ENCODE assay signal across 8 mouse cellular contexts in genomic region chr19:61226928-61227854, GRCm38 (mm10). TPM values are rescaled to one million over a fixed set of nuclear protein-coding genes. Genes with fewer than 3 reads are reported as not detected.
A peak's percentile ranks its signal among the peaks of the same experiment; 100 is the strongest.
DNase-seq lines count a peak whose midpoint lies in the region; ATAC-seq and TF ChIP-seq lines count a peak whose summit lies in the region.

No protein-coding gene starts in this region.

- peaks cover 13% of the 10 kb centered on the region for H3K4me1 ChIP-seq in forebrain, embryonic 12.5 days
- no peaks in the 10 kb centered on the region for H3K4me1 ChIP-seq in heart, embryonic 16.5 days (ENCODE audit: control insufficient read depth, insufficient read depth, low read length)
- no peaks in the 10 kb centered on the region; a peak in 2 of 4 replicates for H3K4me1 ChIP-seq in liver, embryonic 14.5 days (replicated peaks; ENCODE audit: control insufficient read depth in 2 of 2, insufficient read depth in 2 of 2, low read length in 1 of 2)
- H3K4me1 ChIP-seq in neural tube, embryonic 11.5 days (ENCODE audit: control insufficient read depth, insufficient read depth, low read length): no peaks in the 10 kb centered on the region
- H3K4me1 ChIP-seq in stomach, embryonic 16.5 days (ENCODE audit: control insufficient read depth, insufficient read depth, low read length): 0 out of 2 replicates have a peak, but pooled peaks cover 3% of the 10 kb centered on the region

- TF ChIP-seq CTCF in liver, embryonic 14.5 days (IDR thresholded peaks at IDR 0.05; ENCODE audit: low read depth): no peak

- peak overlapping the region; percentile 64 for H3K4me2 ChIP-seq in forebrain, embryonic 12.5 days
- peak overlapping the region; percentile 82 for H3K4me2 ChIP-seq in heart, embryonic 16.5 days (ENCODE audit: low read depth, low read length)
- peak overlapping the region; percentile 63 for H3K4me2 ChIP-seq in liver, embryonic 14.5 days (ENCODE audit: low read depth)
- H3K4me2 ChIP-seq in neural tube, embryonic 11.5 days (ENCODE audit: low read depth): peak overlapping the region; percentile 49
- H3K4me2 ChIP-seq in stomach, embryonic 16.5 days (ENCODE audit: low read depth, low read length): peak overlapping the region; percentile 71

- no peak for TF ChIP-seq EP300 in liver, embryonic 14.5 days (IDR thresholded peaks at IDR 0.05; ENCODE audit: low read depth)

- peak overlapping the region; percentile 49 for H3K9ac ChIP-seq in forebrain, embryonic 12.5 days
- H3K9ac ChIP-seq in heart, embryonic 16.5 days (ENCODE audit: low read length): peak overlapping the region; percentile 62
- H3K9ac ChIP-seq in liver, embryonic 14.5 days (replicated peaks): no peak overlapping the region
- H3K9ac ChIP-seq in neural tube, embryonic 11.5 days (ENCODE audit: low read length): peak overlapping the region; percentile 45
- H3K9ac ChIP-seq in stomach, embryonic 16.5 days (ENCODE audit: low read length): peak overlapping the region; percentile 57

- peak overlapping the region; percentile 62 for H3K4me3 ChIP-seq in forebrain, embryonic 12.5 days (replicated peaks)
- peak overlapping the region; percentile 69 for H3K4me3 ChIP-seq in heart, embryonic 16.5 days (ENCODE audit: low read length)
- H3K4me3 ChIP-seq in liver, embryonic 14.5 days (ENCODE audit: insufficient read depth in 1 of 2, low read depth in 2 of 2, low read length in 2 of 2): peak overlapping the region; percentile 57 to 60
- H3K4me3 ChIP-seq in neural tube, embryonic 11.5 days (ENCODE audit: low read depth, low read length): peak overlapping the region; percentile 54
- peak overlapping the region; percentile 66 for H3K4me3 ChIP-seq in stomach, embryonic 16.5 days (replicated peaks; ENCODE audit: low read length)

- peaks cover 4% of the 10 kb centered on the region; the same call in 1 of the 2 replicates for H3K9me3 ChIP-seq in forebrain, embryonic 12.5 days
- peaks cover 8% of the 10 kb centered on the region for H3K9me3 ChIP-seq in heart, embryonic 16.5 days (replicated peaks; ENCODE audit: control insufficient read depth, low read length)
- H3K9me3 ChIP-seq in liver, embryonic 14.5 days (ENCODE audit: control insufficient read depth, low read length): no peaks in the 10 kb centered on the region
- H3K9me3 ChIP-seq in neural tube, embryonic 11.5 days (ENCODE audit: control insufficient read depth, low read length): no peaks in the 10 kb centered on the region
- peaks cover 3% of the 10 kb centered on the region for H3K9me3 ChIP-seq in stomach, embryonic 16.5 days (replicated peaks; ENCODE audit: control insufficient read depth, low read length)

- WGBS in forebrain, embryonic 12.5 days: 6% methylated on average over 70 of the region's 71 CpGs
- 2% methylated on average over 71 of the region's 71 CpGs for WGBS in heart, embryonic 16.5 days
- under 1% methylated on average over 71 of the region's 71 CpGs for WGBS in liver, embryonic 14.5 days (ENCODE audit: insufficient replicate concordance)
- 5% methylated on average over 66 of the region's 71 CpGs for WGBS in neural tube, embryonic 11.5 days
- WGBS in stomach, embryonic 16.5 days: 2% methylated on average over 71 of the region's 71 CpGs

- peak; percentile 96 for DNase-seq in CD4-positive helper T cell, adult 2 months (ENCODE audit: low read depth, low spot score)
- peak; percentile 72 for DNase-seq in c-Kit-positive CD71-positive TER-119-negative erythroid progenitor cells, embryonic 14.5 days (ENCODE audit: low read depth)
- DNase-seq in kidney, postnatal 25 days: peak; percentile 81 to 90
- DNase-seq in liver, embryonic 14.5 days (ENCODE audit: low read depth in 3 of 3, low spot score in 3 of 3): peak; percentile 65 to 80 (median 71)
- peak; percentile 91 for DNase-seq in neural tube, embryonic 11.5 days (ENCODE audit: low spot score)

- peaks cover 11% of the 10 kb centered on the region; the same call in 1 of the 2 replicates for H3K27me3 ChIP-seq in forebrain, embryonic 12.5 days
- H3K27me3 ChIP-seq in heart, embryonic 16.5 days (ENCODE audit: control insufficient read depth, insufficient read depth, low read length): no peaks in the 10 kb centered on the region
- H3K27me3 ChIP-seq in liver, embryonic 14.5 days (ENCODE audit: control insufficient read depth, insufficient read depth, low read length): no peaks in the 10 kb centered on the region
- no peaks in the 10 kb centered on the region for H3K27me3 ChIP-seq in neural tube, embryonic 11.5 days (ENCODE audit: control insufficient read depth, insufficient read depth, low read length)
- no peaks in the 10 kb centered on the region for H3K27me3 ChIP-seq in stomach, embryonic 16.5 days (ENCODE audit: control insufficient read depth, insufficient read depth, low read length)

- ATAC-seq in forebrain, embryonic 12.5 days (ENCODE audit: low FRiP score): peak; percentile 87
- ATAC-seq in heart, embryonic 16.5 days (replicated peaks; ENCODE audit: extremely low read depth, insufficient read depth, low FRiP score): peak; percentile 80
- ATAC-seq in liver, embryonic 14.5 days (ENCODE audit: insufficient read depth): peak; percentile 73
- peak; percentile 88 for ATAC-seq in neural tube, embryonic 11.5 days (ENCODE audit: insufficient read depth, low FRiP score, low TSS enrichment)
- peak; percentile 90 for ATAC-seq in stomach, embryonic 16.5 days (ENCODE audit: insufficient read depth, low FRiP score)

- peak overlapping the region; percentile 83 for H3K27ac ChIP-seq in forebrain, embryonic 12.5 days
- H3K27ac ChIP-seq in heart, embryonic 16.5 days (ENCODE audit: low read length): peak overlapping the region; percentile 80
- peak overlapping the region; percentile 31 for H3K27ac ChIP-seq in liver, embryonic 14.5 days
- H3K27ac ChIP-seq in neural tube, embryonic 11.5 days (ENCODE audit: low read depth, low read length): peak overlapping the region; percentile 78
- peak overlapping the region; percentile 95 for H3K27ac ChIP-seq in stomach, embryonic 16.5 days (ENCODE audit: low read length)

- H3K36me3 ChIP-seq in forebrain, embryonic 12.5 days (replicated peaks): no peaks in the 10 kb centered on the region
- no peaks in the 10 kb centered on the region for H3K36me3 ChIP-seq in heart, embryonic 16.5 days (ENCODE audit: control insufficient read depth, insufficient read depth)
- no peaks in the 10 kb centered on the region for H3K36me3 ChIP-seq in liver, embryonic 14.5 days (replicated peaks; ENCODE audit: control insufficient read depth, insufficient read depth, low read depth)
- H3K36me3 ChIP-seq in neural tube, embryonic 11.5 days (ENCODE audit: control insufficient read depth, insufficient read depth, low read length): no peaks in the 10 kb centered on the region
- no peaks in the 10 kb centered on the region for H3K36me3 ChIP-seq in stomach, embryonic 16.5 days (ENCODE audit: control insufficient read depth, insufficient read depth, low read length)

RNA-seq across cellular contexts. Expression of gene Csf2ra, which starts 1.0 kb away (rescaled TPM):
- 22.2 and 24.8 TPM in 2 replicates for polyA plus RNA-seq in forebrain, embryonic 12.5 days (2016; fragmentation: Nextera tagmentation; extraction: Ambion mirVana)
- polyA plus RNA-seq in heart, embryonic 16.5 days (2015; fragmentation: Nextera tagmentation; extraction: Ambion mirVana): 31.8 and 36.3 TPM in 2 replicates
- 20.2 and 26.0 TPM in 2 replicates for polyA plus RNA-seq in liver, embryonic 14.5 days (2012; rRNA removed)
- 4.4 and 4.7 TPM in 2 replicates for polyA plus RNA-seq in liver, embryonic 14.5 days (2014; fragmentation: Nextera tagmentation; extraction: Ambion mirVana)
- 14.8 and 18.3 TPM in 2 replicates for polyA plus RNA-seq in neural tube, embryonic 11.5 days (2014; fragmentation: Nextera tagmentation; extraction: Ambion mirVana)
- polyA plus RNA-seq in stomach, embryonic 16.5 days (2015; fragmentation: Nextera tagmentation; extraction: Ambion mirVana): 28.9 and 30.4 TPM in 2 replicates

RNA-seq across cellular contexts. Expression of gene Gm6020, which starts 43.5 kb away (rescaled TPM):
- polyA plus RNA-seq in forebrain, embryonic 12.5 days (2016; fragmentation: Nextera tagmentation; extraction: Ambion mirVana): not detected in 2 replicates
- not detected in 2 replicates for polyA plus RNA-seq in heart, embryonic 16.5 days (2015; fragmentation: Nextera tagmentation; extraction: Ambion mirVana)
- polyA plus RNA-seq in liver, embryonic 14.5 days (2012; rRNA removed): not detected in 2 replicates
- polyA plus RNA-seq in liver, embryonic 14.5 days (2014; fragmentation: Nextera tagmentation; extraction: Ambion mirVana): not detected in 2 replicates
- polyA plus RNA-seq in neural tube, embryonic 11.5 days (2014; fragmentation: Nextera tagmentation; extraction: Ambion mirVana): not detected in 2 replicates
- polyA plus RNA-seq in stomach, embryonic 16.5 days (2015; fragmentation: Nextera tagmentation; extraction: Ambion mirVana): not detected in 2 replicates

RNA-seq across cellular contexts. Expression of gene Gm7102, which starts 51.1 kb away (rescaled TPM):
- polyA plus RNA-seq in forebrain, embryonic 12.5 days (2016; fragmentation: Nextera tagmentation; extraction: Ambion mirVana): 0.14 TPM in 1 of 2 replicates, not detected in the other
- 0.18 and 0.21 TPM in 2 replicates for polyA plus RNA-seq in heart, embryonic 16.5 days (2015; fragmentation: Nextera tagmentation; extraction: Ambion mirVana)
- polyA plus RNA-seq in liver, embryonic 14.5 days (2012; rRNA removed): 0.02 TPM in 1 of 2 replicates, not detected in the other
- not detected in 2 replicates for polyA plus RNA-seq in liver, embryonic 14.5 days (2014; fragmentation: Nextera tagmentation; extraction: Ambion mirVana)
- not detected in 2 replicates for polyA plus RNA-seq in neural tube, embryonic 11.5 days (2014; fragmentation: Nextera tagmentation; extraction: Ambion mirVana)
- 0.18 and 0.30 TPM in 2 replicates for polyA plus RNA-seq in stomach, embryonic 16.5 days (2015; fragmentation: Nextera tagmentation; extraction: Ambion mirVana)

Comparison
In these comparisons a context has a peak if more than half of its experiments do, and no peak if none do; other contexts are left out.
1. Peak in every context shown above with its lines: DNase-seq, ATAC-seq, H3K4me3 ChIP-seq and H3K27ac ChIP-seq.
2. H3K27ac ChIP-seq: peak in every context shown above with its lines; median percentile 95 in stomach, embryonic 16.5 days; 83 in forebrain, embryonic 12.5 days; 80 in heart, embryonic 16.5 days; 78 in neural tube, embryonic 11.5 days; 31 in liver, embryonic 14.5 days.